In genomic region chr10:96847433-96848165, GRCm38 (mm10) we compare ENCODE assay signal across 10 mouse cellular contexts.
A peak's percentile ranks its signal among the peaks of the same experiment; 100 is the strongest.
DNase-seq lines count a peak whose midpoint lies in the region; ATAC-seq and TF ChIP-seq lines count a peak whose summit lies in the region.
"Had no signal": no experiment of that assay in that cellular context is flagged by ENCODE, and none has a peak within 500 bp of the region (broad histone marks: within the 10 kb centered on the region; RNA-seq: fewer than 3 reads in every experiment).

No protein-coding gene starts in this region.

- H3K9ac ChIP-seq in midbrain, postnatal 0 days (replicated peaks; ENCODE audit: low read length, poor library complexity, severe bottlenecking), result no peak overlapping the region
- H3K9ac ChIP-seq in liver, embryonic 11.5 days (ENCODE audit: low read depth, low read length), result no peak overlapping the region

- no peaks in the 10 kb centered on the region for H3K27me3 ChIP-seq in midbrain, postnatal 0 days (ENCODE audit: insufficient read depth, low read length)
- H3K27me3 ChIP-seq in liver, embryonic 11.5 days (replicated peaks; ENCODE audit: control insufficient read depth, insufficient read depth, low read length), result no peaks in the 10 kb centered on the region

- no peaks in the 10 kb centered on the region for H3K36me3 ChIP-seq in midbrain, postnatal 0 days (ENCODE audit: insufficient read depth, low read length)
- no peaks in the 10 kb centered on the region for H3K36me3 ChIP-seq in liver, embryonic 11.5 days (ENCODE audit: control insufficient read depth, insufficient read depth, low read length)

- ATAC-seq in midbrain, postnatal 0 days (ENCODE audit: low FRiP score), result no peak
- no peak for ATAC-seq in megakaryocyte progenitor cell, adult 5-6 weeks (replicated peaks; ENCODE audit: poor library complexity)
- ATAC-seq in liver, embryonic 11.5 days (replicated peaks; ENCODE audit: low FRiP score), result no peak

- DNase-seq in left cerebral cortex, postnatal 4 days, result peak; percentile 73
- DNase-seq in left cerebral cortex, postnatal 10 days (ENCODE audit: extremely low spot score in 1 of 2, low spot score in 2 of 2), result no peak
- DNase-seq in cerebellum, adult 11 months, result peak; percentile 85
- peak; percentile 8 for DNase-seq in gastrocnemius, postnatal 10 days
- DNase-seq in midbrain, postnatal 0 days (ENCODE audit: low spot score), result peak; percentile 60
- no peak for DNase-seq in liver, embryonic 11.5 days (ENCODE audit: low spot score)
- DNase-seq in right cerebral cortex, postnatal 25 days, result no peak
- DNase-seq: retina, postnatal 1 day had no signal

- WGBS in midbrain, postnatal 0 days, result 56% methylated on average over 5 of the region's 5 CpGs
- WGBS in liver, embryonic 11.5 days, result 63% methylated on average over 5 of the region's 5 CpGs

- intact Hi-C loops in left cerebral cortex, postnatal 4 days (cut with DNase I), result no loop called here
- intact Hi-C loops in left cerebral cortex, postnatal 10 days (cut with DNase I), result no loop called here

- H3K4me2 ChIP-seq in midbrain, postnatal 0 days (ENCODE audit: low read depth, low read length, poor library complexity, severe bottlenecking), result no peak overlapping the region
- H3K4me2 ChIP-seq in liver, embryonic 11.5 days, result no peak overlapping the region

- H3K4me1 ChIP-seq in midbrain, postnatal 0 days (ENCODE audit: insufficient read depth, low read length), result no peaks in the 10 kb centered on the region
- H3K4me1 ChIP-seq in liver, embryonic 11.5 days (replicated peaks; ENCODE audit: control insufficient read depth, insufficient read depth, low read length), result no peaks in the 10 kb centered on the region

- TF ChIP-seq CTCF in midbrain, postnatal 0 days (IDR thresholded peaks at IDR 0.05), result no peak

- H3K4me3 ChIP-seq in midbrain, postnatal 0 days (ENCODE audit: low read depth, low read length), result no peak overlapping the region
- no peak overlapping the region for H3K4me3 ChIP-seq in liver, embryonic 11.5 days (ENCODE audit: low read depth, low read length)

- H3K9me3 ChIP-seq in midbrain, postnatal 0 days (ENCODE audit: low read length), result no peaks in the 10 kb centered on the region
- no peaks in the 10 kb centered on the region for H3K9me3 ChIP-seq in liver, embryonic 11.5 days (ENCODE audit: control insufficient read depth, low read length)

- no peak overlapping the region for H3K27ac ChIP-seq in midbrain, postnatal 0 days (ENCODE audit: low read depth, low read length)
- no peak overlapping the region for H3K27ac ChIP-seq in liver, embryonic 11.5 days (ENCODE audit: low read depth, low read length)
- H3K27ac ChIP-seq: stomach, postnatal 0 days had no signal

Comparison
In these comparisons a context has a peak if more than half of its experiments do, and no peak if none do; other contexts are left out.
1. DNase-seq: peak in left cerebral cortex, postnatal 4 days (single experiment), cerebellum, adult 11 months (single experiment), gastrocnemius, postnatal 10 days (single experiment) and midbrain, postnatal 0 days (single experiment); none in left cerebral cortex, postnatal 10 days (0 of 2), liver, embryonic 11.5 days (single experiment) and right cerebral cortex, postnatal 25 days (single experiment).